Mouse (Mus musculus) ES-E14 (cell line): ENCODE data around the gene Txn2. TPM values are rescaled to one million over a fixed set of nuclear protein-coding genes. Genes with fewer than 3 reads are reported as not detected.

Experiments used
- DNase-seq: peaks from one replicate; pipeline ENCODE4 v3.0.0-alpha.2; 2013; ENCODE audit warnings: low read depth, low spot score
- H3K27ac ChIP-seq: 2 replicates; pipeline ENCODE4 v1.5.1; 2012; ENCODE audit warnings: low read depth, mild to moderate bottlenecking, low read length, moderate library complexity, mixed read lengths; ENCODE audit not compliant: poor library complexity, insufficient read depth, severe bottlenecking
- H3K36me3 ChIP-seq: 2 replicates; pipeline ENCODE4 v1.6.1; 2012; ENCODE audit warnings: mild to moderate bottlenecking, low read length, moderate library complexity, mixed read lengths; ENCODE audit not compliant: control insufficient read depth, poor library complexity, insufficient read depth, severe bottlenecking
- H3K4me1 ChIP-seq, 2 experiments: fragments of 150-350 bp in 1 of 2; sonication (generic) in 1 of 2; 2 replicates each; pipeline ENCODE4 v1.6.1; 2012; ENCODE audit warnings: low read length in 2 of 2, mild to moderate bottlenecking in 1 of 2, mixed read lengths in 1 of 2; ENCODE audit not compliant: control insufficient read depth in 2 of 2, insufficient read depth in 2 of 2, poor library complexity in 1 of 2
- H3K4me3 ChIP-seq, 2 experiments: fragments of 150-350 bp in 1 of 2; sonication (generic) in 1 of 2; 2 replicates each; pipeline ENCODE4 v1.5.1; 2012; ENCODE audit warnings: low read length in 2 of 2, low read depth in 1 of 2, mild to moderate bottlenecking in 1 of 2, mixed read lengths in 1 of 2; ENCODE audit not compliant: insufficient read depth in 1 of 2, poor library complexity in 1 of 2, severe bottlenecking in 1 of 2
- H3K9ac ChIP-seq: 2 replicates; pipeline ENCODE4 v1.6.1; 2012; ENCODE audit warnings: low read depth, mild to moderate bottlenecking, low read length, mixed read lengths; ENCODE audit not compliant: poor library complexity, insufficient read depth, severe bottlenecking
- H3K9me3 ChIP-seq: fragments of 150-350 bp; sonication (generic); 2 replicates; pipeline ENCODE4 v1.6.1; 2012; ENCODE audit warnings: low read depth, mild to moderate bottlenecking, low read length; ENCODE audit not compliant: control insufficient read depth, insufficient read depth
- CHD2 ChIP-seq: IDR thresholded peaks from 2 replicates; pipeline ENCODE4 v1.6.1; 2014; ENCODE audit warnings: mild to moderate bottlenecking, low read depth, low read length, inconsistent platforms
- HCFC1 ChIP-seq: IDR thresholded peaks from 2 replicates; pipeline ENCODE4 v1.6.1; 2012; ENCODE audit warnings: low read length, inconsistent platforms, borderline replicate concordance; ENCODE audit not compliant: insufficient read depth
- MAFK ChIP-seq: IDR thresholded peaks from 2 replicates; pipeline ENCODE4 v1.6.1; 2014; ENCODE audit warnings: mild to moderate bottlenecking, low read depth, low read length, inconsistent platforms; ENCODE audit not compliant: insufficient read depth
- ZC3H11A ChIP-seq: IDR thresholded peaks from 2 replicates; pipeline ENCODE4 v1.6.1; 2012; ENCODE audit warnings: low read depth, mild to moderate bottlenecking, inconsistent platforms, low read length, borderline replicate concordance
- ZNF384 ChIP-seq: IDR thresholded peaks from 2 replicates; pipeline ENCODE4 v1.6.1; 2012; ENCODE audit warnings: low read depth, low read length, inconsistent platforms
- in situ Hi-C, 2 experiments: fragments of 600-800 bp; cut with MboI; formaldehyde crosslinking; loops; one replicate each; pipeline ENCODE4 v1.15.1; 2025; ENCODE audit warnings: low sequenced_read_pairs in 2 of 2, inconsistent platforms in 1 of 2; ENCODE audit not compliant: unreplicated experiment in 2 of 2
- total RNA-seq: library from RNA; depleted of rRNA; stranded (reverse); fragments of 300-350 nt; gene quantifications from 2 replicates; pipeline ENCODE4 v1.2.3, GENCODE M21; 2012

Gene Txn2
- total RNA-seq, 1 experiment: 91.1 TPM

GRCm38 (mm10) chr15:77926921-77927320 is 1.9 kb downstream of the Txn2 start:
- peaks cover 0 to 6% of the 10 kb centered on the region in 2 experiments; a peak in 1 of 4 replicates for H3K4me1 ChIP-seq
- no peaks in the 10 kb centered on the region for H3K9me3 ChIP-seq
- in situ Hi-C loops: no loop called here
- no peak overlapping the region for H3K27ac ChIP-seq
- no peak overlapping the region for H3K4me3 ChIP-seq
- no peak for DNase-seq
- no peak overlapping the region for H3K9ac ChIP-seq
- H3K36me3 ChIP-seq: peaks cover 37% of the 10 kb centered on the region
- TF ChIP-seq MAFK: no peak

DNA sequence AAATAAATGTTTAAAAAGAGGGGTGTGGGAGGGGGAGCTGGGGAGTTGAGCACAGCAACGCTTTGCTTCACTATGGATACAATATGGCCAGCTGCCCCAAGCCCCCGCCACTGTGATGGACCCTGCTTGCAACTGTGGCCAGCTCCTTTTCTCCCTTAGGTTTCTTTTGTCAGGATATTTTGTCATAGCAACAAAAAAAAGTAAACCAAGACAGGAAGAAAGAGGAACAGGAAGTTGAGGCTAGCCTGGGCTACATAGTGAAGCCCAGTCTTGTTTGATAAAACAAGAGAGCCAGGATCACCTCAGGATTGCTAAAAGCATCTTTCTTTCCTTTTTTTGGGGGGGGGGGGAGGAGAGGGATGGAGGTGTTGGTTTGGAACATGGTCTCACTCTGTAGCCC is 3.6 kb downstream of the Txn2 start:
- Histone ChIP-seq H3K4me3 (no peak overlapping the region), H3K36me3 (peaks cover 49% of the 10 kb centered on the region), H3K9ac (no peak overlapping the region), H3K9me3 (no peaks in the 10 kb centered on the region), H3K4me1 (peaks cover 0 to 6% of the 10 kb centered on the region in 2 experiments; a peak in 1 of 4 replicates), H3K27ac (no peak overlapping the region)
- no peak for TF ChIP-seq CHD2
- TF ChIP-seq ZC3H11A: no peak
- no peak for TF ChIP-seq ZNF384
- no peak for TF ChIP-seq MAFK
- no peak for TF ChIP-seq HCFC1
- in situ Hi-C loops: no loop called here
- no peak for DNase-seq

DNA sequence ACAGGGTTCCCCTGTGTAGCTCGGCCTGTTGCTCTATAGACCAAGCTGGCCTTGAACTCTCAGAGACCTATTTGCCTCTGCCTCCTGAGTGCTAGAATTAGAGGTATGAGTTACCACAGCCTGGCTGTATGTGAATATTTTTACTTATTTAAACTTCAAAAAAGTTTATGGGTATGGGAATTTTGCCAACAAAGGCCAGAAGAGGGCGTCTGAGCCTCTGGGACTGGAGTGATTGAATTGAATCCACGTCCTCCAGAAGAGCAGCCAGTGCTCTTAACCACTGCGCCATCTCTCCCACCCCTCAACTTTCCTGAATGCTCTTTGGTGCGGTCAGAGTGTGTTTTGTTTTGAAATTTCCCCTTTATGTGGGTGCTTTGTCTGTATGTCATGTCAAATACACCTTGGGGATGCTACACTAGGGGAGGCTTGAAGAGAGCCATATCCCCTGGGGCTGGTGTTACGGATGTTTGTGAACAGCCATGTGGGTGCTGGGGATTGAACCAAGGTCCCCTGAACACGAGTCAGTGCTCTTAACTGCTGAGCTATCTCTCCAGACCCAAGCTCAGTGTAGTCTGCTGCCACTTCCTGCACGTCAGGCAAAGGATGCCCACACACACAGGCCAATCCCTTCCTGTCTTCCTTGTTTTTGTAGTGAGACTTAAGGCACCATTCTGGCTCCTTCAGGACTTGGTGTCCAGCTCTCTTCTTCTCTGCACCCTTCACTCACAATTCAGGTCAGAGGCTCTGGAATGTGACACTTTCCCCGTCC is 5.4 kb downstream of the Txn2 start:
- Histone ChIP-seq H3K36me3 (peaks cover 58% of the 10 kb centered on the region), H3K27ac (no peak overlapping the region), H3K4me3 (no peak overlapping the region), H3K4me1 (peaks cover 0 to 5% of the 10 kb centered on the region in 2 experiments; a peak in 1 of 4 replicates), H3K9me3 (no peaks in the 10 kb centered on the region), H3K9ac (no peak overlapping the region)
- in situ Hi-C loops: no loop called here
- no peak for TF ChIP-seq CHD2
- no peak for TF ChIP-seq ZNF384
- TF ChIP-seq ZC3H11A: no peak
- TF ChIP-seq MAFK: no peak
- no peak for TF ChIP-seq HCFC1
- DNase-seq: no peak

GRCm38 (mm10) chr15:77922710-77923109 is 6.1 kb downstream of the Txn2 start:
- Histone ChIP-seq H3K4me3 (no peak overlapping the region), H3K9ac (no peak overlapping the region), H3K9me3 (no peaks in the 10 kb centered on the region), H3K27ac (no peak overlapping the region), H3K4me1 (peaks cover 0 to 3% of the 10 kb centered on the region in 2 experiments; a peak in 1 of 4 replicates), H3K36me3 (peaks cover 60% of the 10 kb centered on the region)
- DNase-seq: no peak
- in situ Hi-C loops: no loop called here
- TF ChIP-seq MAFK: no peak
- TF ChIP-seq ZNF384: no peak
- no peak for TF ChIP-seq ZC3H11A
- no peak for TF ChIP-seq CHD2
- no peak for TF ChIP-seq HCFC1

- no peak overlapping the region for H3K4me3 ChIP-seq
- TF ChIP-seq HCFC1 (no peak), CHD2 (no peak), ZC3H11A (no peak), ZNF384 (no peak), MAFK (no peak)
- DNase-seq: no peak
- peaks cover 0 to 2% of the 10 kb centered on the region in 2 experiments; a peak in 1 of 4 replicates for H3K4me1 ChIP-seq
- H3K9ac ChIP-seq: no peak overlapping the region
- no peaks in the 10 kb centered on the region for H3K9me3 ChIP-seq
- H3K27ac ChIP-seq: no peak overlapping the region
- H3K36me3 ChIP-seq: peaks cover 58% of the 10 kb centered on the region
- in situ Hi-C loops: no loop called here
Observed at GRCm38 (mm10) chr15:77921636-77922035, 7.2 kb downstream of the Txn2 start.
